Mouse (Mus musculus): Measurements from ENCODE around the gene Azin2. TPM values are rescaled to one million over a fixed set of nuclear protein-coding genes. Genes with fewer than 3 reads are reported as not detected.

Azin2 gene
- total and polyA plus RNA-seq, 3 experiments: 0.39 to 2.3 TPM; not detected in 1

GRCm38 (mm10) chr4:128957155-128957911, 4.9 kb downstream of the Azin2 start:
- Histone ChIP-seq H3K27me3 (ENCODE audit: control insufficient read depth in 1 of 2, insufficient read depth in 2 of 2, low read length in 2 of 2) (no peaks in the 10 kb centered on the region; a peak in 2 of 4 replicates), H3K36me3 (ENCODE audit: control insufficient read depth in 1 of 2, insufficient read depth in 2 of 2, low read length in 2 of 2) (no peaks in the 10 kb centered on the region), H3K4me1 (ENCODE audit: control insufficient read depth in 1 of 2, insufficient read depth in 2 of 2, low read length in 2 of 2) (no peaks in the 10 kb centered on the region), H3K9me3 (replicated peaks; ENCODE audit: insufficient read depth, low read length) (no peaks in the 10 kb centered on the region), H3K79me2 (ENCODE audit: control insufficient read depth, insufficient read depth, low read length, poor library complexity) (no peaks in the 10 kb centered on the region), H3K4me3 (ENCODE audit: control insufficient read depth in 1 of 2, insufficient read depth in 1 of 2, low read depth in 2 of 2, low read length in 2 of 2) (no peak overlapping the region), H3K9ac (ENCODE audit: control insufficient read depth, low read depth, low read length, poor library complexity, severe bottlenecking) (no peak overlapping the region), H3K27ac (ENCODE audit: control insufficient read depth, low read depth, low read length) (no peak overlapping the region)
- TF ChIP-seq GABPA (IDR thresholded peaks at IDR 0.05; ENCODE audit: low read depth, low read length) (no peak), CHD2 (IDR thresholded peaks at IDR 0.05; ENCODE audit: low read length) (peak; percentile 63), RAD21 (IDR thresholded peaks at IDR 0.05; ENCODE audit: low read depth, low read length) (peak; percentile 79), CTCF (IDR thresholded peaks at IDR 0.05 in 2 of 3, conservative IDR thresholded peaks at IDR 0.05 in 1 of 3; ENCODE audit: control insufficient read depth in 1 of 3, insufficient read depth in 1 of 3, low read depth in 2 of 3, low read length in 3 of 3, poor library complexity in 1 of 3, severe bottlenecking in 1 of 3) (peak; percentile 62 to 92 (median 76)), UBTF (IDR thresholded peaks at IDR 0.05; ENCODE audit: borderline replicate concordance, insufficient read depth, low read depth, low read length) (no peak), GATA1 (IDR thresholded peaks at IDR 0.05; ENCODE audit: low read depth, low read length) (no peak), TBP (IDR thresholded peaks at IDR 0.05; ENCODE audit: low read depth, low read length) (0 out of 2 replicates have a peak, but pooled peaks have one; percentile 24), ZMIZ1 (IDR thresholded peaks at IDR 0.05; ENCODE audit: low read depth, low read length) (no peak), MEF2A (IDR thresholded peaks at IDR 0.05; ENCODE audit: extremely low read depth, insufficient replicate concordance, low read depth, low read length, poor library complexity, severe bottlenecking) (no peak), ZC3H11A (IDR thresholded peaks at IDR 0.05; ENCODE audit: low read depth, low read length) (peak; percentile 76), BHLHE40 (IDR thresholded peaks at IDR 0.05; ENCODE audit: borderline replicate concordance, low read depth, low read length) (peak; percentile 48; the same call in 1 of the 2 replicates), POLR2A (IDR thresholded peaks at IDR 0.05; ENCODE audit: control insufficient read depth in 1 of 2, insufficient read depth in 1 of 2, low read depth in 1 of 2, low read length in 2 of 2, poor library complexity in 1 of 2) (no peak), SMC3 (IDR thresholded peaks at IDR 0.05; ENCODE audit: low read depth, low read length) (peak; percentile 78), MAX (IDR thresholded peaks at IDR 0.05; ENCODE audit: low read length) (no peak), EP300 (IDR thresholded peaks at IDR 0.05; ENCODE audit: low read depth in 1 of 2, low read length in 2 of 2) (no peak)
- peak; percentile 84 for DNase-seq (ENCODE audit: low read depth, low spot score)

GRCm38 (mm10) chr4:128953851-128954250, 8.4 kb downstream of the Azin2 start:
- H3K9me3 ChIP-seq (replicated peaks; ENCODE audit: insufficient read depth, low read length): no peaks in the 10 kb centered on the region
- H3K27ac ChIP-seq (ENCODE audit: control insufficient read depth, low read depth, low read length): no peak overlapping the region
- no peaks in the 10 kb centered on the region for H3K79me2 ChIP-seq (ENCODE audit: control insufficient read depth, insufficient read depth, low read length, poor library complexity)
- no peak overlapping the region for H3K4me3 ChIP-seq (ENCODE audit: control insufficient read depth in 1 of 2, insufficient read depth in 1 of 2, low read depth in 2 of 2, low read length in 2 of 2)
- no peaks in the 10 kb centered on the region for H3K36me3 ChIP-seq (ENCODE audit: control insufficient read depth in 1 of 2, insufficient read depth in 2 of 2, low read length in 2 of 2)
- peaks cover 0 to 1% of the 10 kb centered on the region in 2 experiments; a peak in 2 of 4 replicates for H3K27me3 ChIP-seq (ENCODE audit: control insufficient read depth in 1 of 2, insufficient read depth in 2 of 2, low read length in 2 of 2)
- no peak for DNase-seq (ENCODE audit: low read depth, low spot score)
- H3K9ac ChIP-seq (ENCODE audit: control insufficient read depth, low read depth, low read length, poor library complexity, severe bottlenecking): no peak overlapping the region
- H3K4me1 ChIP-seq (ENCODE audit: control insufficient read depth in 1 of 2, insufficient read depth in 2 of 2, low read length in 2 of 2): peaks cover 0 to 5% of the 10 kb centered on the region in 2 experiments; a peak in 1 of 4 replicates
- TF ChIP-seq NELFE (IDR thresholded peaks at IDR 0.05; ENCODE audit: low read depth, low read length) (no peak), MEF2A (IDR thresholded peaks at IDR 0.05; ENCODE audit: extremely low read depth, insufficient replicate concordance, low read depth, low read length, poor library complexity, severe bottlenecking) (no peak), MAX (IDR thresholded peaks at IDR 0.05; ENCODE audit: low read length) (no peak), CTCF (IDR thresholded peaks at IDR 0.05 in 2 of 3, conservative IDR thresholded peaks at IDR 0.05 in 1 of 3; ENCODE audit: control insufficient read depth in 1 of 3, insufficient read depth in 1 of 3, low read depth in 2 of 3, low read length in 3 of 3, poor library complexity in 1 of 3, severe bottlenecking in 1 of 3) (no peak), MXI1 (IDR thresholded peaks at IDR 0.05; ENCODE audit: low read depth, low read length) (no peak)

Data from MEL (cell line).